Mouse (Mus musculus): ENCODE measurements at regions not wholly inside any gene's neighbourhood (a gene's known extent, or its start where the extent isn't known, plus 50 kb on each side); places are given as distances from the start of the nearest gene placed in this dataset.
"Not testable (repeated sequence)": the region's sequence is repeated elsewhere in the genome, so short reads cannot be mapped to it uniquely, and the experiment has no call there.

- ATAC-seq (replicated peaks; ENCODE audit: low FRiP score, low TSS enrichment, poor library complexity, severe bottlenecking), result peak; percentile 83
These were observed 82.2 kb upstream of the Med13l start for GRCm38 (mm10) chr5:118478120-118478768.

- ATAC-seq (replicated peaks; ENCODE audit: low FRiP score, low TSS enrichment, poor library complexity, severe bottlenecking), result peak; percentile 29
These were observed 80.5 kb upstream of the Med13l start for GRCm38 (mm10) chr5:118480000-118480399.

GRCm38 (mm10) chr5:118480965-118481793 lies 79.3 kb upstream of the Med13l start:
- no peak for ATAC-seq (replicated peaks; ENCODE audit: low FRiP score, low TSS enrichment, poor library complexity, severe bottlenecking)

- no peak for ATAC-seq (replicated peaks; ENCODE audit: low FRiP score, low TSS enrichment, poor library complexity, severe bottlenecking)
These were observed 78.8 kb upstream of the Med13l start for GRCm38 (mm10) chr5:118481794-118482049.

- no peak for ATAC-seq (replicated peaks; ENCODE audit: low FRiP score, low TSS enrichment, poor library complexity, severe bottlenecking)
These were observed 77.9 kb upstream of the Med13l start for GRCm38 (mm10) chr5:118482598-118482997.

- ATAC-seq (replicated peaks; ENCODE audit: low FRiP score, low TSS enrichment, poor library complexity, severe bottlenecking), result no peak
These were observed 77.5 kb upstream of the Med13l start for GRCm38 (mm10) chr5:118483001-118483400.

- peak; percentile 84 for ATAC-seq (replicated peaks; ENCODE audit: low FRiP score, low TSS enrichment, poor library complexity, severe bottlenecking)
These were observed 76.9 kb upstream of the Med13l start for GRCm38 (mm10) chr5:118483532-118483931.

- no peak for ATAC-seq (replicated peaks; ENCODE audit: low FRiP score, low TSS enrichment, poor library complexity, severe bottlenecking)
These were observed 75.3 kb upstream of the Med13l start for GRCm38 (mm10) chr5:118485191-118485590.

GRCm38 (mm10) chr5:118492522-118492921 lies 68.0 kb upstream of the Med13l start:
- not testable (repeated sequence) for ATAC-seq (replicated peaks; ENCODE audit: low FRiP score, low TSS enrichment, poor library complexity, severe bottlenecking)

- peak; percentile 29; the same call in 1 of the 2 replicates for ATAC-seq (replicated peaks; ENCODE audit: low FRiP score, low TSS enrichment, poor library complexity, severe bottlenecking)
These were observed 65.6 kb upstream of the Med13l start for GRCm38 (mm10) chr5:118494649-118495477.

GRCm38 (mm10) chr5:118495478-118495760 lies 65.1 kb upstream of the Med13l start:
- no peak for ATAC-seq (replicated peaks; ENCODE audit: low FRiP score, low TSS enrichment, poor library complexity, severe bottlenecking)

GRCm38 (mm10) chr5:118501624-118502023 lies 58.9 kb upstream of the Med13l start:
- ATAC-seq (replicated peaks; ENCODE audit: low FRiP score, low TSS enrichment, poor library complexity, severe bottlenecking), result no peak

- no peak for ATAC-seq (replicated peaks; ENCODE audit: low FRiP score, low TSS enrichment, poor library complexity, severe bottlenecking)
These were observed 57.5 kb upstream of the Med13l start for GRCm38 (mm10) chr5:118502991-118503390.

GRCm38 (mm10) chr5:118504170-118504569 lies 56.3 kb upstream of the Med13l start:
- no peak for ATAC-seq (replicated peaks; ENCODE audit: low FRiP score, low TSS enrichment, poor library complexity, severe bottlenecking)

GRCm38 (mm10) chr5:118504926-118505325 lies 55.6 kb upstream of the Med13l start:
- ATAC-seq (replicated peaks; ENCODE audit: low FRiP score, low TSS enrichment, poor library complexity, severe bottlenecking), result no peak

GRCm38 (mm10) chr5:118509871-118510270 lies 50.6 kb upstream of the Med13l start:
- ATAC-seq (replicated peaks; ENCODE audit: low FRiP score, low TSS enrichment, poor library complexity, severe bottlenecking), result no peak

Measured in megakaryocyte-erythroid progenitor cell, adult 5-6 weeks (primary cell).